Comparison of ENCODE assay signal across 8 mouse cellular contexts in the genomic region with DNA sequence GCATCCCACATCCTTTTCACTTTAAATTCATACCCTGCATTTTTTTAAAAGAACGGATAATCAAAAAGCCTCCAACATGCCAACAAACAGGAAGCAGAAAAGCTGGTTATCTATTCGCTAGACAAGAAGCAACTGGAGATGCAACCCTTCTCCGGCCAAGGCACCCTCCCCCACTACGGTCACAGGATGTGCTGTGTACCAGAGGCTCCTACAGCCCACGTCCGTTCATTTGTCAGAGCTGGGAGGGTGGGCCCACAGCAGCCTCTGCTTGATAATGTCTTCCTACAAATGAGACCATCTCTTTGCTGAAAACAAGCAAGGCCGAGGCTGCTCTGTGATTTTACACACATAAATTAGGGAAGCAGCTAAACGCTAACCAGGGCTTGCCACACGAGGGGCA.
DNase-seq lines count a peak whose midpoint lies in the region; ATAC-seq lines count a peak whose summit lies in the region.

No protein-coding gene starts in this region.

- ATAC-seq in kidney, embryonic 16.5 days (ENCODE audit: low FRiP score, low TSS enrichment) = peak; percentile 83

- peak; percentile 60 for DNase-seq in ovary, postnatal 36 days (ENCODE audit: low spot score)
- DNase-seq in ovary, postnatal 10 days (ENCODE audit: low spot score) = no peak
- peak; percentile 47 for DNase-seq in heart, adult 9 months (ENCODE audit: low spot score in 2 of 2)
- DNase-seq in lung, postnatal 4 days = peak; percentile 63 to 80
- no peak for DNase-seq in c-Kit-positive CD71-positive TER-119-positive erythroid progenitor cells, embryonic 14.5 days (ENCODE audit: low spot score)
- no peak for DNase-seq in gastrocnemius, postnatal 25 days
- DNase-seq in thymus, postnatal 10 days (ENCODE audit: low spot score in 2 of 2) = no peak

- peaks cover 20% of the 10 kb centered on the region for H3K4me1 ChIP-seq in kidney, embryonic 16.5 days (ENCODE audit: insufficient read depth, low read length)

- no peaks in the 10 kb centered on the region for H3K27me3 ChIP-seq in kidney, embryonic 16.5 days (ENCODE audit: insufficient read depth, low read length)

- H3K4me2 ChIP-seq in kidney, embryonic 16.5 days (replicated peaks; ENCODE audit: low read depth, low read length) = peak overlapping the region; percentile 17; the same call in 1 of the 2 replicates

- 31% methylated on average over 9 of the region's 9 CpGs for WGBS in kidney, embryonic 16.5 days

- peak overlapping the region; percentile 63 for H3K27ac ChIP-seq in kidney, embryonic 16.5 days (ENCODE audit: low read length)

- no peak overlapping the region for H3K4me3 ChIP-seq in kidney, embryonic 16.5 days (ENCODE audit: low read length)

- H3K9me3 ChIP-seq in kidney, embryonic 16.5 days (ENCODE audit: low read length) = no peaks in the 10 kb centered on the region

- no peaks in the 10 kb centered on the region for H3K36me3 ChIP-seq in kidney, embryonic 16.5 days (ENCODE audit: insufficient read depth, low read length)

- no peak overlapping the region for H3K9ac ChIP-seq in kidney, embryonic 16.5 days (replicated peaks; ENCODE audit: low read length)

Comparison
In these comparisons a context has a peak if more than half of its experiments do, and no peak if none do; other contexts are left out.
1. DNase-seq: peak in ovary, postnatal 36 days (single experiment), heart, adult 9 months (2 of 2) and lung, postnatal 4 days (2 of 2); none in ovary, postnatal 10 days (single experiment), c-Kit-positive CD71-positive TER-119-positive erythroid progenitor cells, embryonic 14.5 days (single experiment), gastrocnemius, postnatal 25 days (single experiment) and thymus, postnatal 10 days (0 of 2).